Mouse (Mus musculus) adrenal gland, postnatal 25 days (tissue): ENCODE results near the gene Cdh23. TPM values are rescaled to one million over a fixed set of nuclear protein-coding genes. Genes with fewer than 3 reads are reported as not detected.

ENCODE experiments used
- DNase-seq: peaks from one replicate; pipeline ENCODE4 v3.0.0; 2021; ENCODE audit warnings: mixed read lengths
- total RNA-seq: library from RNA; stranded (reverse); gene quantifications from 2 replicates; pipeline ENCODE4 v1.2.3, GENCODE M21; 2021

Cdh23 gene
- total RNA-seq, 1 experiment from 2014 or later, result 2.8 TPM

GRCm38 (mm10) chr10:60634391-60634790 lies 61.9 kb downstream of the Cdh23 start:
- no peak for DNase-seq

DNA sequence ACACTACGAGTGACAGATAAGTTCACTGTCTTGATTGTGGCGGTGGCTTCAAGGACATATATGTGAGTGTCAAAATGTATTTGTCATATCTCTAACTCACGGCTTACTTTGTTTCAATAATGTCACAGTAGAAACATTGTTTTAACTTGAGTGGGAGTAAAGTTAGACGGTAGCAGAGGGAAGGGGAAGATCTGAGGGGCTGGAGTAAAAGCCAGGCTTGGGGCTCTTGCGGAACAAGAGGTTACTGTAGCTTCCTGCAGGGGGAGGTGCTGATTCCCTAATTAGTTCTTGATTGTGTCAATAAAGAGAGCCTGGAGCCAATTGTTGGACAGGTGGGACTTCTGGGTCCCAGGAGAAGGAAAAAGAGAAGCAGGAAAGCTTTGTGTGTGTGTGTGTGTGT lies 70.2 kb downstream of the Cdh23 start:
- DNase-seq, result no peak

- no peak for DNase-seq
Measured at GRCm38 (mm10) chr10:60625511-60625910, 70.8 kb downstream of the Cdh23 start.

DNA sequence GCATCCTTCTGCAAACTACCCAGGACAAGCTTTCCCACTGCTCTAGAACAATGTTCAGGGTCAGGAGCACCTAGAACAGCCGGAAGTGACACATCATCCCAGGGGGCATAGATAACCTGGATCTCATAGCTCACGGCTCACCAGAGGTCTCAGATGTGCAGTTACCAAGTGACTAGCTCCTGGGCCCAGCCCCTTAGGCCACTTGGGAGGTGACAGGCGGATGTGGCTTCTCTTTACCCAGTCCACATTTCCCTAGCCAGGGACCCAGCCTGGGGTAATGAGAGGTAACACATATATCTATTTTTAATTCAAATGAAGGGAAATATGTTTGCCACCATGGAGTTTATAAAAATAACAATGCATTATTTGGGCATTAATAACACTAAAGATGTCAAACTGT lies 71.3 kb downstream of the Cdh23 start:
- DNase-seq, result no peak

GRCm38 (mm10) chr10:60624217-60624708 lies 72.0 kb downstream of the Cdh23 start:
- no peak for DNase-seq

- peak; percentile 38 for DNase-seq
Measured at GRCm38 (mm10) chr10:60622836-60623235, 73.5 kb downstream of the Cdh23 start.

- DNase-seq, result no peak
Measured at GRCm38 (mm10) chr10:60621470-60622170, 74.7 kb downstream of the Cdh23 start.

GRCm38 (mm10) chr10:60615898-60616297 lies 80.4 kb downstream of the Cdh23 start:
- DNase-seq, result no peak

- no peak for DNase-seq
Measured at GRCm38 (mm10) chr10:60612893-60613292, 83.4 kb downstream of the Cdh23 start.

GRCm38 (mm10) chr10:60607166-60607565 lies 89.1 kb downstream of the Cdh23 start:
- DNase-seq, result no peak

DNA sequence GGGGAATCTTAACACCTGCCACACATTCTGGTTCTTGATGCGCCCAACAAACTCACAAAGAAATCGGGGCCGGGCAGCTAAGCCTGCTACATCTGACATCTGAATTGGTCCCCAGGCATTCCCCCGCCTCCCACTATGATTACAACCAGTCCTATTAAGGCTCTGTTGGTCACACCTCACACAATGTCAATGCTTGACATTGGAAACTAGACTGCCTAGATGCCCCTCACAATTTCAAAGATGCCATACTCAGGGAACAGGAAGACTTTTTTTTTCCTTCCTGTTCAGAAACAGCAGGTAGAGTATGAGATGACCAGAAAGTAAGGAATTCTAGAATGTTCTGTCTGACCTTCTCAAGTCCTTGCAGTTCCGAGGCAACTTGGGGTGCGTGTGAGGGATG lies 89.6 kb downstream of the Cdh23 start:
- no peak for DNase-seq

DNA sequence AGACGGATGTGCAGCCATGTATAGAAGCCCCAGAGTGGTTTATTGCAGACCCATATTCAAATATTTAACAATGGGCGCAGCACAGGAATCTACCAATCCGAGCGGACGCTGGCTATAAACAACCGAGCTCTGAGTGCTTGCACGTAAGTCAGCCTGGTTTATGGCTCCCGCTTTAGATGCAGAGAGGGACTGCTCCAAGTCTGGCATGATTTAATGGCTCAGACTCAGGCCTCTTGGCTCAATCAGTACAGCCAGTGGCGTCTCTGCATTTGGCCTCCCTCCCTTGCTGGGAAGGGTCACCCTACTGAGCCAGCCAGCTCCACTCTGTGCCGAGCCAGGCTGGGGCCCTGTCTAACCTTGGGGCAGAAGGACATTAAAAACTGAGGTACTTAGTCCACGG lies 94.1 kb downstream of the Cdh23 start:
- no peak for DNase-seq

DNA sequence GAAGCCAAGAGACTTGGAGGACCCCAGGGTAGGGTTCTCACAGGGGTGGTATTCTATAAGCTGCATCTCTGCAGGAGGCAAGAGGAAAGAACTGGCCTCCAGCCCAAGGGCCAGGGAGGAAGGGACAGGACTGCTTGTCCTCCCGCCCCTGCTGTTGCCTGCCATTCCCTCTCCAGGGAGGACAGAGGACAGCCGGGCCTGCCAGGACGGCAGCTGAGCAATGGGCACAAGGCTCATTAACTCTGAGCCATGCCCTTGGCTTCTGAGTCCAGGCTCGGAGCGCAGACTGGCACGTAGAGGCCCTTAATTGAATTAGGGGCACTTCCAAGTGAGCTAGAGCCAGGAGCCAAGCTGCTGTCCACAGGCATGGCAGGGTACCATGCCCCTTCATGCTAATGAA lies 101.1 kb downstream of the Cdh23 start:
- no peak for DNase-seq

DNA sequence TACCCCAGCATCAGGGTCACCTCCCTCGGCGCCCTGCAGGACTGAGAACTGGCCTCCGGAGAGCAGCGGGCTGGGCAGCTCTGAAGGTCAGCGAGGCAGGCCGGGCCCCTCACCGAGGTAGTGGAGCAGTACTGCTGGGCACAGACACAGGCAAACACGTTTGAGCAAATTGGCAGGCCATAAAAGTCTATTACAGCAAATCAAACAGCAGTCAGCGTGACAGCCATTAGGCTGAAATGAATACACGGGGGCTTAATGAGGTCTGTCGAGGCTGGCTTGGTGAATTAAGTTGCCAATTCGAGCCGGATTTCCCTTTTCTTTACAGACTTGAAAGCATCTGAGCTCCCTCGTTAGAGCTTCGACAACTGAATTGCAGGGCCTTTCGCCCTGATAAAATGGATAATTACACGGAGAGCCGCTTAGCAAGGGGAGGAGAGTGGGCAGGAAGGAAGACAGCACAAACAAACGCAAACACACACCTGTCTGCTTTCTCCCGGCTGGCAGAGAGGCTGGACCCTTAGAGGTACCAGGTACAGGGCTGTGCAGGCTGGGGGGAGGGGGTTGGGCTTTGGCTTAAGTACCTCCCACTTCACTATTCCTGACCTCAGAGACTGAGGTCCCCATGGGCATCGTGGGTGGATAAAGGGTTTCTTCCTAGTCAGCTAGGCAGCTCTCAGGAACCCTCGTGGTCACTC lies 103.3 kb downstream of the Cdh23 start:
- DNase-seq, result peak; percentile 11

- no peak for DNase-seq
Measured at GRCm38 (mm10) chr10:60591281-60591680, 105.0 kb downstream of the Cdh23 start.

GRCm38 (mm10) chr10:60590241-60590640 lies 106.0 kb downstream of the Cdh23 start:
- DNase-seq, result no peak

GRCm38 (mm10) chr10:60585691-60586090 lies 110.6 kb downstream of the Cdh23 start:
- no peak for DNase-seq

DNA sequence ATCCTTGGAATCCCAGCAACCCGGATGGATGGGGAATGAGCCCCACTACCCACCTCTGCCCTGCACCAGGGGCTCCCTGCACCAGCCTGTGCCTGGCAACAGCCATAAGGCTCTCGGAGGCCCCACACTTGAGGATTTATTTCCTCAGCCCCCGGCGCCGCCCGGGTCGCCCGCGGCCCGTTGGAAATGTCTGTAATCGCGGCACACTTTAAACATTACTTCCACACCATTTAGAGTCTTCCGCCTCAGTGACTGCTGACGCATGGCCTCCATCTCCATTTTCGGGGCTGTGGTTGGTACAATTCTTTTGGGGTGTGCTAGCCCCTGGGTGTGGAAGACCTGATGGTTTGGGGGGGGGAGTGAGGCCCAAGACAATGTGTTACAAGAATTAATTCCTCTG lies 113.3 kb downstream of the Cdh23 start:
- DNase-seq, result no peak

DNA sequence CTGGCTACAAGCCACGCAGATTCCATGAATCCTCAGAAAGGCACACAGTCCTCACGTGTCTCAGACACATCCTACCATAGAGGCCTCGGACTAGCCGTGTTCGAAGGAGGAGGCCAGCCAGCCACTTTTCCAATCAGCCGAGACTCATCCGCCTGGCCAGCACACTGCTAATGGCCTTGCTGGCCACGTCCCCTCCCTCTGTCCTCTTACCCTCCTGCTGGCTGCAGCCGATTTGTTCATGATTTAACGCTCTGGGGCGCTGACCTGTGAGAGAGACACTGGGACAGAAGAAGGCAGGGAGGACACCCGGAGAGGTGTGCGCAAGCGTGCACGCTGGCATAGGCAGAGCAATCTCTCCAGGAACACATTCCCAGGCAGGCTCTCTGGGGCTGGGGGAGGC lies 115.6 kb downstream of the Cdh23 start:
- no peak for DNase-seq

- no peak for DNase-seq
Measured at GRCm38 (mm10) chr10:60578738-60579538, 117.4 kb downstream of the Cdh23 start.

DNA sequence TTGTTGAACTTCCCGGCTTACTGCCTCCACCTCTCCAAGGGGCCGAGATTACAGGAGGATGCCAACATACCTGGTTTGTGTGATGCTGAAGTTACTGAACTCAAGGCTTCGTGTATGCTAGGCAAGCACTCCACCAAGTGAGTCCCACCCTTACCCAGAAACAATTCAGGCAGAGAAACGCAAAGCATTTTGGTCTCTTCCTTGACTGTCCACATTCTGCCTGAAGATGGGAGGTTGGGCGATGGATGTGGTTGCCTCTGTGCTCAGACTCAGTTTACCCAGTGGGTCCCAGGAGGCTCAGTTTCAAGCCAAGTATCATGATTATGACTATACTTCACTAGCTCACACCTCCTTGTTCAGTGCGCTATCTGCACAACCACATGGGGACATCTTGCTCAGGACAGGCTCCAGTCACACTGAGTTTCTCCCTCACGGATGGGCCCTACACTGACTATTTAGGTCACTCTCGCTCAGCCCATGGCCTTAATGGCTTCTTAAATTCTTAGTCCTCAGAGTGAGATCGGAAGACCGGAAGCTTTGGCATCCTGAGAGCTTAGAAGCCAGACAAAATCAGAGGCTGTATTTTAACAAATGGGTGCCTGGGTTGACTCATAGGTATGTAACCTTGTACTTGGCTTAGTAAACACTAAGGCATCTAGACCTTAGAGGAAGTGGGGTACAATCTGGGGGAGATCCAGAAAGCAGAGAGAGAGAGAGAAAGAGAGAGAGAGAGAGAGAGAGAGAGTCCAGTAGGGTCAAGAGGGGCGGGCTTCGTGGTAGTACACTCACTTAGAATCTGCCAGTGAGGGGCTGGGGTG lies 118.2 kb downstream of the Cdh23 start:
- DNase-seq, result no peak
